Mouse (Mus musculus): ENCODE results near the gene Sema4g.

Sema4g gene

GRCm38 (mm10) chr19:44988831-44989566, at the start of gene Sema4g:
Gene Sema4g (plus strand): TSS chr19:44989101.
- peak; percentile 78 for DNase-seq (ENCODE audit: extremely low spot score)

GRCm38 (mm10) chr19:44959633-44960032, 29.3 kb upstream of the Sema4g start:
- no peak for DNase-seq (ENCODE audit: extremely low spot score)

- DNase-seq (ENCODE audit: extremely low spot score): no peak
Measured at GRCm38 (mm10) chr19:44965978-44966377, 22.9 kb upstream of the Sema4g start.

GRCm38 (mm10) chr19:44968329-44968728, 20.6 kb upstream of the Sema4g start:
- no peak for DNase-seq (ENCODE audit: extremely low spot score)

GRCm38 (mm10) chr19:44976636-44977035, 12.3 kb upstream of the Sema4g start:
- no peak for DNase-seq (ENCODE audit: extremely low spot score)

GRCm38 (mm10) chr19:44977148-44977547, 11.8 kb upstream of the Sema4g start:
- DNase-seq (ENCODE audit: extremely low spot score): no peak

- DNase-seq (ENCODE audit: extremely low spot score): no peak
Measured at GRCm38 (mm10) chr19:44980787-44981186, 8.1 kb upstream of the Sema4g start.

GRCm38 (mm10) chr19:44982477-44983115, 6.3 kb upstream of the Sema4g start:
- no peak for DNase-seq (ENCODE audit: extremely low spot score)

- no peak for DNase-seq (ENCODE audit: extremely low spot score)
Measured at GRCm38 (mm10) chr19:44983366-44983765, 5.5 kb upstream of the Sema4g start.

- DNase-seq (ENCODE audit: extremely low spot score): no peak
Measured at GRCm38 (mm10) chr19:44984420-44984819, 4.5 kb upstream of the Sema4g start.

- DNase-seq (ENCODE audit: extremely low spot score): no peak
Measured at GRCm38 (mm10) chr19:44985159-44985988, 3.5 kb upstream of the Sema4g start.

- no peak for DNase-seq (ENCODE audit: extremely low spot score)
Measured at GRCm38 (mm10) chr19:44987004-44987403, 1.9 kb upstream of the Sema4g start.

GRCm38 (mm10) chr19:44987851-44988250, 1.1 kb upstream of the Sema4g start:
- no peak for DNase-seq (ENCODE audit: extremely low spot score)

- DNase-seq (ENCODE audit: extremely low spot score): no peak
Measured at GRCm38 (mm10) chr19:44988321-44988720, 580 bp upstream of the Sema4g start.

- DNase-seq (ENCODE audit: extremely low spot score): no peak
Measured at GRCm38 (mm10) chr19:44989567-44990495, 930 bp downstream of the Sema4g start.

- no peak for DNase-seq (ENCODE audit: extremely low spot score)
Measured at GRCm38 (mm10) chr19:44991031-44991430, 2.1 kb downstream of the Sema4g start.

GRCm38 (mm10) chr19:44992246-44992645, 3.3 kb downstream of the Sema4g start:
- no peak for DNase-seq (ENCODE audit: extremely low spot score)

GRCm38 (mm10) chr19:44992712-44993111, 3.8 kb downstream of the Sema4g start:
- DNase-seq (ENCODE audit: extremely low spot score): no peak

- no peak for DNase-seq (ENCODE audit: extremely low spot score)
Measured at GRCm38 (mm10) chr19:44997786-44998185, 8.9 kb downstream of the Sema4g start.

GRCm38 (mm10) chr19:44999647-45000046, 10.7 kb downstream of the Sema4g start:
- DNase-seq (ENCODE audit: extremely low spot score): no peak

- no peak for DNase-seq (ENCODE audit: extremely low spot score)
Measured at GRCm38 (mm10) chr19:45002301-45002700, 13.4 kb downstream of the Sema4g start.

Data from embryo, embryonic 9.5 days (tissue).